Mouse (Mus musculus): ENCODE data around the gene Lrch1. TPM values are rescaled to one million over a fixed set of nuclear protein-coding genes. Genes with fewer than 3 reads are reported as not detected.

Lrch1 gene
- total and polyA plus RNA-seq, 3 experiments, result 2.8 to 6.1 TPM; not detected in 1

GRCm38 (mm10) chr14:74972216-74972615 is 24.5 kb upstream of the Lrch1 start (continued):
- TF ChIP-seq GATA1 (IDR thresholded peaks at IDR 0.05; ENCODE audit: low read depth, low read length), result peak; percentile 89

- no peak overlapping the region for H3K9ac ChIP-seq (ENCODE audit: control insufficient read depth, low read depth, low read length, poor library complexity, severe bottlenecking)
- no peak overlapping the region for H3K4me3 ChIP-seq (ENCODE audit: control insufficient read depth in 1 of 2, insufficient read depth in 1 of 2, low read depth in 2 of 2, low read length in 2 of 2)
- no peaks in the 10 kb centered on the region for H3K36me3 ChIP-seq (ENCODE audit: control insufficient read depth in 1 of 2, insufficient read depth in 2 of 2, low read length in 2 of 2)
These were observed 15.7 kb upstream of the Lrch1 start for GRCm38 (mm10) chr14:74963402-74963764.

DNA sequence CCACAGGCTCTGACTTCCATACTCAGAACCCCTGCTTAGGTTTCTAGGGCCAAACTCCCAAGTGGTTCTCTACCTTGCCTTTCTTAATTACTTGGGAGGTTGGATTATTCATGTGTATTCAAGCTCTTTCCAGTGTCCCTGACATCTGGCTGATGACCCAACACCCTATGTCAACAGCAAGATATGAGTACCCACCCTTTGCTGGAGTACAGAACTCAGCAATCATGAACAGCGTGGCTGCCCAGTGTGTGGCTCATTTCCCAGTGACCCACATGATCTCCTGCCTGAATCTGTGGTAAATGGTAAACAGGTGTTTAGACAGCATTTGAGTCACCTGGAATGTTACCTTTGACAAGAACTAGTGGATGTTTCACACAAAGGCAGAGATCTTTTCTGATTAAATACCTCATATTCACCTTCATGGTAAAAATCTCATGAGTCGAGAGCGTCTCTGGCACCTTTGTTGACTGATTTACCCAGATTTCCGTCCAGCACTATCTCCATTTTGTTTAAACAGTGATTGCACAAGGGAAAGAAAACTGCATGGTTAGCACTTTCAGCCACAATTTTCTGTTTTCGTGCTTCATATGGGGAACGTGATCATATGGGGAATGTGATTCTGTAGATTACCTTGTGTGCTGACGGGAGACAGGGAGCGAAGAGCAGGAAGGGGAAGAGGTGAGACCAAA is 15.2 kb upstream of the Lrch1 start:
- no peak for TF ChIP-seq CTCF (IDR thresholded peaks at IDR 0.05 in 2 of 3, conservative IDR thresholded peaks at IDR 0.05 in 1 of 3; ENCODE audit: control insufficient read depth in 1 of 3, insufficient read depth in 1 of 3, low read depth in 2 of 3, low read length in 3 of 3, poor library complexity in 1 of 3, severe bottlenecking in 1 of 3)
- TF ChIP-seq ZMIZ1 (IDR thresholded peaks at IDR 0.05; ENCODE audit: low read depth, low read length), result no peak
- TF ChIP-seq TAL1 (IDR thresholded peaks at IDR 0.05; ENCODE audit: low read length), result no peak
- no peak for TF ChIP-seq RCOR1 (IDR thresholded peaks at IDR 0.05; ENCODE audit: low read depth, low read length)
- no peak for TF ChIP-seq MAX (IDR thresholded peaks at IDR 0.05; ENCODE audit: low read length)
- TF ChIP-seq GATA1 (IDR thresholded peaks at IDR 0.05; ENCODE audit: low read depth, low read length), result no peak
- H3K4me3 ChIP-seq (ENCODE audit: control insufficient read depth in 1 of 2, insufficient read depth in 1 of 2, low read depth in 2 of 2, low read length in 2 of 2), result no peak overlapping the region

More at GRCm38 (mm10) chr14:74963402-74963764, 15.7 kb upstream of the Lrch1 start:
- Histone ChIP-seq H3K27me3 (ENCODE audit: control insufficient read depth in 1 of 2, insufficient read depth in 2 of 2, low read length in 2 of 2) (peaks cover 4 to 6% of the 10 kb centered on the region in 2 experiments; a peak in 3 of 4 replicates), H3K79me2 (ENCODE audit: control insufficient read depth, insufficient read depth, low read length, poor library complexity) (no peaks in the 10 kb centered on the region), H3K4me1 (ENCODE audit: control insufficient read depth in 1 of 2, insufficient read depth in 2 of 2, low read length in 2 of 2) (no peaks in the 10 kb centered on the region), H3K27ac (ENCODE audit: control insufficient read depth, low read depth, low read length) (no peak overlapping the region), H3K9me3 (replicated peaks; ENCODE audit: insufficient read depth, low read length) (no peaks in the 10 kb centered on the region)
- TF ChIP-seq MYC (IDR thresholded peaks at IDR 0.05; ENCODE audit: low read depth, low read length) (no peak), GATA1 (IDR thresholded peaks at IDR 0.05; ENCODE audit: low read depth, low read length) (no peak), RAD21 (IDR thresholded peaks at IDR 0.05; ENCODE audit: low read depth, low read length) (no peak), CHD1 (IDR thresholded peaks at IDR 0.05; ENCODE audit: low read depth, low read length) (no peak), E2F4 (IDR thresholded peaks at IDR 0.05; ENCODE audit: borderline replicate concordance, low read depth, low read length) (no peak)
- DNase-seq (ENCODE audit: low read depth, low spot score), result no peak

DNA sequence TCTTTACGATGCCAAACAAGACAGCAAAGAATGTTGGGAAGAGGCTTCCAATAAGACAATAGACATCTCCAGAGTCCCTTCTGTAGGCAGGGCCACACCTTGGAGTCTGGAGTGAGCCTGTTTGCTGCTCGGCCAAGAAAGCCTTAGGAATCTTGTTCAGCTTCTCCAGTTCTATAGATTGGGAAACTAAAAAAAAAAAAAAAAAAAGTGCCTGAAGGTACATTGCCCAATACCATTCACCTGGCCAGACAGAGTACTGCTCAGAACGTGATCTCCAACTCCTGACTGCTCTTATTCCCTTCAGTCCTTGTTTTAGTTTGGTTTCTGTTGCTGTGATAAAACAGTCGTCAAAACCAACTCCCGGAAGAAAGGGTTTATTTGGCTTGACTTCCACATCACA is 12.9 kb upstream of the Lrch1 start:
- TF ChIP-seq JUND (IDR thresholded peaks at IDR 0.05; ENCODE audit: low read depth, low read length), result no peak
- H3K27ac ChIP-seq (ENCODE audit: control insufficient read depth, low read depth, low read length), result no peak overlapping the region
- peaks cover 5 to 9% of the 10 kb centered on the region in 2 experiments; a peak in 3 of 4 replicates for H3K27me3 ChIP-seq (ENCODE audit: control insufficient read depth in 1 of 2, insufficient read depth in 2 of 2, low read length in 2 of 2)
- no peaks in the 10 kb centered on the region for H3K4me1 ChIP-seq (ENCODE audit: control insufficient read depth in 1 of 2, insufficient read depth in 2 of 2, low read length in 2 of 2)
- no peak for DNase-seq (ENCODE audit: low read depth, low spot score)
- H3K9me3 ChIP-seq (replicated peaks; ENCODE audit: insufficient read depth, low read length), result no peaks in the 10 kb centered on the region
- H3K9ac ChIP-seq (ENCODE audit: control insufficient read depth, low read depth, low read length, poor library complexity, severe bottlenecking), result no peak overlapping the region
- no peaks in the 10 kb centered on the region for H3K36me3 ChIP-seq (ENCODE audit: control insufficient read depth in 1 of 2, insufficient read depth in 2 of 2, low read length in 2 of 2)
- no peak overlapping the region for H3K4me3 ChIP-seq (ENCODE audit: control insufficient read depth in 1 of 2, insufficient read depth in 1 of 2, low read depth in 2 of 2, low read length in 2 of 2)
- no peaks in the 10 kb centered on the region for H3K79me2 ChIP-seq (ENCODE audit: control insufficient read depth, insufficient read depth, low read length, poor library complexity)

More for the DNA sequence above, 15.2 kb upstream of the Lrch1 start:
- peaks cover 5 to 9% of the 10 kb centered on the region in 2 experiments; a peak in 3 of 4 replicates for H3K27me3 ChIP-seq (ENCODE audit: control insufficient read depth in 1 of 2, insufficient read depth in 2 of 2, low read length in 2 of 2)
- no peaks in the 10 kb centered on the region for H3K36me3 ChIP-seq (ENCODE audit: control insufficient read depth in 1 of 2, insufficient read depth in 2 of 2, low read length in 2 of 2)
- DNase-seq (ENCODE audit: low read depth, low spot score), result no peak
- H3K9me3 ChIP-seq (replicated peaks; ENCODE audit: insufficient read depth, low read length), result no peaks in the 10 kb centered on the region
- H3K27ac ChIP-seq (ENCODE audit: control insufficient read depth, low read depth, low read length), result no peak overlapping the region
- no peak overlapping the region for H3K9ac ChIP-seq (ENCODE audit: control insufficient read depth, low read depth, low read length, poor library complexity, severe bottlenecking)
- no peaks in the 10 kb centered on the region for H3K4me1 ChIP-seq (ENCODE audit: control insufficient read depth in 1 of 2, insufficient read depth in 2 of 2, low read length in 2 of 2)
- no peaks in the 10 kb centered on the region for H3K79me2 ChIP-seq (ENCODE audit: control insufficient read depth, insufficient read depth, low read length, poor library complexity)
